Mouse (Mus musculus): Measurements from ENCODE around the gene Mypn.

DNA sequence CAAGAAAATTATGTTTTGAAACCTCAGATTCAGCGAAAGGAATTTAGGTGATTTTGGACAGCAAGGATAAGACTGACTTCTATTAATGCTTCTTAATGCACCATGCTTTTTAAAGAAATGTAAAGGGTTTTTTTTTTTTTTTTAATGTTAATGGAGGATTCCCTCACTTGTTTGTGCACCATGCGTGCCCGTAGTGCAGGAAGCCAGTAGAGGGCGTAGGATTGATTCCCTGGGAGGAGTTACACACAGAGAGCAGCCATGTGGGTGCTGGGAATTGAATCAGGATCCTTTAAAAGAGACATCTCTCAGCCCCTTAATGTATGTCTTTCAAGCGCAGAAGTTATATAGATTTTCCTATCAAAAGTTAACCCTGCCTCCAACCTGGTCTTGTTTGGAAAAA is 41.0 kb upstream of the Mypn start:
- peak; percentile 10; the same call in 1 of the 2 replicates for TF ChIP-seq CTCF (IDR thresholded peaks at IDR 0.05; ENCODE audit: extremely low read depth, insufficient read depth, insufficient read length, insufficient replicate concordance)
- TF ChIP-seq POLR2A (IDR thresholded peaks at IDR 0.05; ENCODE audit: low read depth, low read length) = no peak

Data from spleen, adult 2 months (tissue).